Mouse (Mus musculus) small intestine, adult 2 months (tissue): ENCODE measurements around the gene Pde4d.

Source experiments
- CTCF ChIP-seq: fragments of 200-500 bp; IDR thresholded peaks from 2 replicates; pipeline ENCODE4 v1.5.1; 2012; ENCODE audit warnings: low read depth, mild to moderate bottlenecking, control low read depth, inconsistent platforms, low read length, moderate library complexity, mixed read lengths; ENCODE audit not compliant: insufficient replicate concordance, insufficient read length; ENCODE audit errors: extremely low read depth
- POLR2A ChIP-seq: fragments of 200-500 bp; IDR thresholded peaks from 2 replicates; pipeline ENCODE4 v1.6.1; 2012; ENCODE audit warnings: low read depth, mild to moderate bottlenecking, control low read depth, inconsistent platforms, low read length, moderate library complexity

GRCm38 (mm10) chr13:108429623-108430022, 20.1 kb upstream of the Pde4d start:
- TF ChIP-seq CTCF (no peak), POLR2A (no peak)
